7 mouse cellular contexts compared by ENCODE assay signal in genomic region chr9:114563761-114564606, GRCm38 (mm10). TPM values are rescaled to one million over a fixed set of nuclear protein-coding genes. Genes with fewer than 3 reads are reported as not detected.
DNase-seq lines count a peak whose midpoint lies in the region; ATAC-seq and TF ChIP-seq lines count a peak whose summit lies in the region.

TSS of gene Trim71 (minus strand) at chr9:114564369.

- WGBS in forebrain, embryonic 10.5 days: under 1% methylated on average over 90 of the region's 91 CpGs
- under 1% methylated on average over 88 of the region's 91 CpGs for WGBS in limb, embryonic 13.5 days
- under 1% methylated on average over 91 of the region's 91 CpGs for WGBS in olfactory bulb, adult 2 months

- peak within 1 kb of the TSS; percentile 41 for H3K4me3 ChIP-seq in bone marrow macrophage, adult 2 months (ENCODE audit: insufficient read depth, low read length)
- peak within 1 kb of the TSS; percentile 82 for H3K4me3 ChIP-seq in forebrain, embryonic 10.5 days
- H3K4me3 ChIP-seq in limb, embryonic 13.5 days: peak within 1 kb of the TSS; percentile 68
- H3K4me3 ChIP-seq in olfactory bulb, adult 2 months (ENCODE audit: insufficient read depth, low read depth, low read length): peak within 1 kb of the TSS; percentile 57

- peak within 1 kb of the TSS; percentile 73 for H3K9ac ChIP-seq in limb, embryonic 13.5 days

- peak within 1 kb of the TSS; percentile 93 for H3K4me2 ChIP-seq in limb, embryonic 13.5 days (replicated peaks)

- H3K36me3 ChIP-seq in forebrain, embryonic 10.5 days (replicated peaks): no peaks in the 10 kb centered on the region
- no peaks in the 10 kb centered on the region for H3K36me3 ChIP-seq in limb, embryonic 13.5 days

- H3K9me3 ChIP-seq in forebrain, embryonic 10.5 days: peaks cover 3% of the 10 kb centered on the region; the same call in 1 of the 2 replicates
- no peaks in the 10 kb centered on the region for H3K9me3 ChIP-seq in limb, embryonic 13.5 days

- DNase-seq in left cerebral cortex, adult 18-20 months (ENCODE audit: low spot score in 2 of 2): peak; percentile 9 to 43
- no peak for DNase-seq in left cerebral cortex, adult 9 months (ENCODE audit: low spot score in 2 of 2)
- DNase-seq in forebrain, embryonic 10.5 days (ENCODE audit: extremely low spot score, low spot score): peak; percentile 91
- no peak for DNase-seq in cerebellum, postnatal 4 days (ENCODE audit: low spot score in 2 of 2)

- H3K4me1 ChIP-seq in bone marrow macrophage, adult 2 months (ENCODE audit: control insufficient read depth, insufficient read depth, low read length): no peaks in the 10 kb centered on the region
- peaks cover 49% of the 10 kb centered on the region for H3K4me1 ChIP-seq in forebrain, embryonic 10.5 days
- H3K4me1 ChIP-seq in limb, embryonic 13.5 days: peaks cover 43% of the 10 kb centered on the region
- H3K4me1 ChIP-seq in olfactory bulb, adult 2 months (ENCODE audit: control insufficient read depth, insufficient read depth, low read length): peaks cover 13% of the 10 kb centered on the region

- ATAC-seq in limb, embryonic 13.5 days (ENCODE audit: low FRiP score, low read depth): 0 out of 2 replicates have a peak, but pooled peaks have one; percentile 22

- H3K27ac ChIP-seq in bone marrow macrophage, adult 2 months (ENCODE audit: insufficient read depth, low read depth, low read length): no peak within 1 kb of the TSS
- H3K27ac ChIP-seq in forebrain, embryonic 10.5 days: peak within 1 kb of the TSS; percentile 99
- H3K27ac ChIP-seq in limb, embryonic 13.5 days: peak within 1 kb of the TSS; percentile 58; the same call in 1 of the 2 replicates
- no peak within 1 kb of the TSS for H3K27ac ChIP-seq in olfactory bulb, adult 2 months (ENCODE audit: insufficient read depth, low read depth, low read length)

- H3K27me3 ChIP-seq in forebrain, embryonic 10.5 days (ENCODE audit: poor library complexity, severe bottlenecking): peaks cover 10% of the 10 kb centered on the region; the same call in 1 of the 2 replicates
- H3K27me3 ChIP-seq in limb, embryonic 13.5 days: peaks cover 36% of the 10 kb centered on the region

- TF ChIP-seq POLR2A in bone marrow macrophage, adult 2 months (IDR thresholded peaks at IDR 0.05; ENCODE audit: borderline replicate concordance, low read depth, low read length): no peak
- no peak for TF ChIP-seq POLR2A in olfactory bulb, adult 2 months (IDR thresholded peaks at IDR 0.05; ENCODE audit: insufficient read depth, low read depth, low read length)

- TF ChIP-seq CTCF in bone marrow macrophage, adult 2 months (IDR thresholded peaks at IDR 0.05; ENCODE audit: low read depth, low read length): no peak
- TF ChIP-seq CTCF in olfactory bulb, adult 2 months (IDR thresholded peaks at IDR 0.05; ENCODE audit: insufficient read depth, low read depth, low read length): no peak

RNA-seq across cellular contexts. Expression of gene Trim71, which starts in this region (rescaled TPM):
- total RNA-seq in left cerebral cortex, adult 18-20 months (2021): under 1 TPM; 0.84 to 0.95 TPM
- polyA plus RNA-seq in bone marrow macrophage, adult 2 months (2012; ENCODE audit: insufficient read depth, insufficient read length, missing spikeins): not detected in 2 replicates
- 5.9 and 6.5 TPM in 2 replicates for polyA plus RNA-seq in forebrain, embryonic 10.5 days (2016; fragmentation: Nextera tagmentation; extraction: Ambion mirVana)
- polyA plus RNA-seq in limb, embryonic 13.5 days (2015; fragmentation: Nextera tagmentation; extraction: Ambion mirVana): 0.62 and 0.91 TPM in 2 replicates
- not detected in 2 replicates for polyA plus RNA-seq in olfactory bulb, adult 2 months (2012; ENCODE audit: insufficient read depth, insufficient read length, low replicate concordance, missing spikeins)

Comparison
In these comparisons a context has a peak if more than half of its experiments do, and no peak if none do; other contexts are left out.
1. Peak in DNase-seq in left cerebral cortex, adult 18-20 months; RNA of the gene not detected or under 1 TPM.
2. Peak in ATAC-seq, H3K4me3 ChIP-seq, H3K27ac ChIP-seq, H3K9ac ChIP-seq and H3K4me2 ChIP-seq in limb, embryonic 13.5 days; RNA of the gene not detected or under 1 TPM.